ENCODE assay signal across 8 mouse cellular contexts in genomic region chr3:51552841-51553496, GRCm38 (mm10). TPM values are rescaled to one million over a fixed set of nuclear protein-coding genes. Genes with fewer than 3 reads are reported as not detected.
DNase-seq lines count a peak whose midpoint lies in the region; ATAC-seq lines count a peak whose summit lies in the region.

No protein-coding gene starts in this region.

- peaks cover 40% of the 10 kb centered on the region for H3K4me1 ChIP-seq in limb, embryonic 12.5 days (replicated peaks)
- peaks cover 33% of the 10 kb centered on the region for H3K4me1 ChIP-seq in limb, embryonic 10.5 days
- peaks cover 2% of the 10 kb centered on the region for H3K4me1 ChIP-seq in embryonic facial prominence, embryonic 11.5 days (ENCODE audit: control insufficient read depth, insufficient read depth, low read length)
- peaks cover 12% of the 10 kb centered on the region for H3K4me1 ChIP-seq in intestine, embryonic 14.5 days (replicated peaks; ENCODE audit: control insufficient read depth, insufficient read depth, low read length)

- H3K4me2 ChIP-seq in limb, embryonic 12.5 days = peak overlapping the region; percentile 15; the same call in 1 of the 2 replicates
- no peak overlapping the region for H3K4me2 ChIP-seq in embryonic facial prominence, embryonic 11.5 days (ENCODE audit: low read depth, low read length)
- H3K4me2 ChIP-seq in intestine, embryonic 14.5 days (ENCODE audit: low read length) = 0 out of 2 replicates have a peak overlapping the region, but pooled peaks have one; percentile 5

- 0 out of 2 replicates have a peak overlapping the region, but pooled peaks have one; percentile 23 for H3K9ac ChIP-seq in limb, embryonic 12.5 days (replicated peaks)
- no peak overlapping the region for H3K9ac ChIP-seq in embryonic facial prominence, embryonic 11.5 days (replicated peaks; ENCODE audit: low read length)
- H3K9ac ChIP-seq in intestine, embryonic 14.5 days (ENCODE audit: low read length) = no peak overlapping the region

- no peaks in the 10 kb centered on the region for H3K9me3 ChIP-seq in limb, embryonic 12.5 days
- H3K9me3 ChIP-seq in limb, embryonic 10.5 days (replicated peaks) = no peaks in the 10 kb centered on the region
- H3K9me3 ChIP-seq in embryonic facial prominence, embryonic 11.5 days (replicated peaks; ENCODE audit: control insufficient read depth, low read length) = no peaks in the 10 kb centered on the region
- no peaks in the 10 kb centered on the region for H3K9me3 ChIP-seq in intestine, embryonic 14.5 days (ENCODE audit: control insufficient read depth, low read length)

- H3K4me3 ChIP-seq in limb, embryonic 12.5 days (replicated peaks) = no peak overlapping the region
- no peak overlapping the region for H3K4me3 ChIP-seq in limb, embryonic 10.5 days
- no peak overlapping the region for H3K4me3 ChIP-seq in embryonic facial prominence, embryonic 11.5 days (ENCODE audit: low read depth, low read length)
- no peak overlapping the region for H3K4me3 ChIP-seq in intestine, embryonic 14.5 days (ENCODE audit: low read depth, low read length)

- ATAC-seq in limb, embryonic 12.5 days (ENCODE audit: insufficient number of reproducible peaks, insufficient read depth, low FRiP score, low TSS enrichment, low read depth) = no peak
- no peak for ATAC-seq in embryonic facial prominence, embryonic 11.5 days (replicated peaks; ENCODE audit: insufficient number of reproducible peaks, low FRiP score, low TSS enrichment, low read depth)
- ATAC-seq in intestine, embryonic 14.5 days (replicated peaks; ENCODE audit: low FRiP score, low TSS enrichment, low read depth) = no peak

- H3K27ac ChIP-seq in limb, embryonic 12.5 days = 0 out of 2 replicates have a peak overlapping the region, but pooled peaks have one; percentile 17
- no peak overlapping the region for H3K27ac ChIP-seq in limb, embryonic 10.5 days
- no peak overlapping the region for H3K27ac ChIP-seq in embryonic facial prominence, embryonic 11.5 days (replicated peaks; ENCODE audit: low read depth, low read length)
- H3K27ac ChIP-seq in intestine, embryonic 14.5 days (ENCODE audit: low read depth) = no peak overlapping the region

- DNase-seq in limb, embryonic 10.5 days (ENCODE audit: low spot score) = no peak
- DNase-seq in embryonic facial prominence, embryonic 11.5 days (ENCODE audit: low spot score) = peak; percentile 39
- no peak for DNase-seq in intestine, embryonic 14.5 days (ENCODE audit: low spot score)
- peak; percentile 79 for DNase-seq in naive thymus-derived CD4-positive, alpha-beta T cell, adult 2 months (ENCODE audit: low read depth)
- no peak for DNase-seq in left cerebral cortex, adult 9 months (ENCODE audit: low spot score in 2 of 2)
- DNase-seq in cerebellum, adult 11 months = no peak
- no peak for DNase-seq in cerebellum, postnatal 10 days

- peaks cover 28% of the 10 kb centered on the region for H3K36me3 ChIP-seq in limb, embryonic 12.5 days
- peaks cover 27% of the 10 kb centered on the region for H3K36me3 ChIP-seq in limb, embryonic 10.5 days
- H3K36me3 ChIP-seq in embryonic facial prominence, embryonic 11.5 days (replicated peaks; ENCODE audit: control insufficient read depth, insufficient read depth, low read depth, low read length) = no peaks in the 10 kb centered on the region
- peaks cover 9% of the 10 kb centered on the region for H3K36me3 ChIP-seq in intestine, embryonic 14.5 days (ENCODE audit: control insufficient read depth, insufficient read depth, low read length)

- 51% methylated on average over 10 of the region's 10 CpGs for WGBS in limb, embryonic 12.5 days
- WGBS in limb, embryonic 10.5 days = 58% methylated on average over 10 of the region's 10 CpGs
- WGBS in embryonic facial prominence, embryonic 11.5 days = 47% methylated on average over 10 of the region's 10 CpGs
- 57% methylated on average over 10 of the region's 10 CpGs for WGBS in intestine, embryonic 14.5 days

- no peaks in the 10 kb centered on the region for H3K27me3 ChIP-seq in limb, embryonic 12.5 days
- no peaks in the 10 kb centered on the region for H3K27me3 ChIP-seq in limb, embryonic 10.5 days (ENCODE audit: low read depth, poor library complexity, severe bottlenecking)
- H3K27me3 ChIP-seq in embryonic facial prominence, embryonic 11.5 days (ENCODE audit: control insufficient read depth, insufficient read depth, low read length) = no peaks in the 10 kb centered on the region
- H3K27me3 ChIP-seq in intestine, embryonic 14.5 days (replicated peaks; ENCODE audit: control insufficient read depth, insufficient read depth, low read length) = no peaks in the 10 kb centered on the region

RNA-seq across cellular contexts. Expression of gene Setd7, which starts 7.7 kb away (rescaled TPM):
- 4.8 and 5.2 TPM in 2 replicates for polyA plus RNA-seq in limb, embryonic 12.5 days (2016; fragmentation: Nextera tagmentation; extraction: Ambion mirVana)
- polyA plus RNA-seq in limb, embryonic 10.5 days (2016; fragmentation: Nextera tagmentation; extraction: Ambion mirVana) = 2.7 and 4.8 TPM in 2 replicates
- polyA plus RNA-seq in embryonic facial prominence, embryonic 11.5 days (2014; fragmentation: Nextera tagmentation; extraction: Ambion mirVana) = 4.9 and 5.0 TPM in 2 replicates
- 4.2 and 5.8 TPM in 2 replicates for polyA plus RNA-seq in intestine, embryonic 14.5 days (2014; fragmentation: Nextera tagmentation; extraction: Ambion mirVana)

Comparison
In these comparisons a context has a peak if more than half of its experiments do, and no peak if none do; other contexts are left out.
1. DNase-seq: peak in embryonic facial prominence, embryonic 11.5 days (single experiment) and naive thymus-derived CD4-positive, alpha-beta T cell, adult 2 months (single experiment); none in limb, embryonic 10.5 days (single experiment), intestine, embryonic 14.5 days (single experiment), left cerebral cortex, adult 9 months (0 of 2), cerebellum, adult 11 months (single experiment) and cerebellum, postnatal 10 days (0 of 2).